Mouse (Mus musculus): ENCODE measurements around the gene a. TPM values are rescaled to one million over a fixed set of nuclear protein-coding genes. Genes with fewer than 3 reads are reported as not detected.
"Not testable (repeated sequence)": the region's sequence is repeated elsewhere in the genome, so short reads cannot be mapped to it uniquely, and the experiment has no call there.

Gene a
- polyA plus RNA-seq, 1 experiment from 2014 or later: 0.41 TPM

- H3K27me3 ChIP-seq (ENCODE audit: control insufficient read depth, insufficient read depth, low read length); H3K36me3 ChIP-seq (ENCODE audit: control insufficient read depth, insufficient read depth, low read length); H3K9ac ChIP-seq (ENCODE audit: low read length); H3K4me1 ChIP-seq (ENCODE audit: control insufficient read depth, insufficient read depth, low read length); H3K9me3 ChIP-seq (replicated peaks; ENCODE audit: control insufficient read depth, low read length); H3K4me3 ChIP-seq (replicated peaks; ENCODE audit: low read length); H3K27ac ChIP-seq (ENCODE audit: low read length); H3K4me2 ChIP-seq (ENCODE audit: low read depth, low read length); ATAC-seq (ENCODE audit: insufficient read depth, low FRiP score): not testable (repeated sequence)
- WGBS: 69% methylated on average over 14 of the region's 14 CpGs
Observed at GRCm38 (mm10) chr2:154969740-154970397, 178.7 kb downstream of the a start.

- no peak overlapping the region for H3K9ac ChIP-seq (ENCODE audit: low read length)
- H3K27ac ChIP-seq (ENCODE audit: low read length): peak overlapping the region; percentile 49
- H3K9me3 ChIP-seq (replicated peaks; ENCODE audit: control insufficient read depth, low read length): no peaks in the 10 kb centered on the region
- ATAC-seq (ENCODE audit: insufficient read depth, low FRiP score): peak; percentile 93
- H3K4me3 ChIP-seq (replicated peaks; ENCODE audit: low read length): no peak overlapping the region
- no peaks in the 10 kb centered on the region for H3K36me3 ChIP-seq (ENCODE audit: control insufficient read depth, insufficient read depth, low read length)
- no peaks in the 10 kb centered on the region for H3K27me3 ChIP-seq (ENCODE audit: control insufficient read depth, insufficient read depth, low read length)
- H3K4me2 ChIP-seq (ENCODE audit: low read depth, low read length): peak overlapping the region; percentile 34; the same call in 1 of the 2 replicates
- peaks cover 10% of the 10 kb centered on the region for H3K4me1 ChIP-seq (ENCODE audit: control insufficient read depth, insufficient read depth, low read length)
- 23% methylated on average over 18 of the region's 18 CpGs for WGBS
Observed at GRCm38 (mm10) chr2:154971919-154972692, 180.9 kb downstream of the a start.

GRCm38 (mm10) chr2:154972981-154973380, 181.8 kb downstream of the a start:
- Histone ChIP-seq H3K4me2 (ENCODE audit: low read depth, low read length) (no peak overlapping the region), H3K36me3 (ENCODE audit: control insufficient read depth, insufficient read depth, low read length) (no peaks in the 10 kb centered on the region), H3K9me3 (replicated peaks; ENCODE audit: control insufficient read depth, low read length) (no peaks in the 10 kb centered on the region), H3K27me3 (ENCODE audit: control insufficient read depth, insufficient read depth, low read length) (no peaks in the 10 kb centered on the region), H3K4me1 (ENCODE audit: control insufficient read depth, insufficient read depth, low read length) (peaks cover 10% of the 10 kb centered on the region), H3K27ac (ENCODE audit: low read length) (no peak overlapping the region), H3K4me3 (replicated peaks; ENCODE audit: low read length) (no peak overlapping the region), H3K9ac (ENCODE audit: low read length) (no peak overlapping the region)
- no peak for ATAC-seq (ENCODE audit: insufficient read depth, low FRiP score)
- 58% methylated on average over 5 of the region's 5 CpGs for WGBS

GRCm38 (mm10) chr2:154986609-154987008, 195.4 kb downstream of the a start:
- Histone ChIP-seq H3K4me3 (replicated peaks; ENCODE audit: low read length) (no peak overlapping the region), H3K9ac (ENCODE audit: low read length) (no peak overlapping the region), H3K36me3 (ENCODE audit: control insufficient read depth, insufficient read depth, low read length) (no peaks in the 10 kb centered on the region), H3K4me1 (ENCODE audit: control insufficient read depth, insufficient read depth, low read length) (no peaks in the 10 kb centered on the region), H3K4me2 (ENCODE audit: low read depth, low read length) (no peak overlapping the region), H3K27ac (ENCODE audit: low read length) (no peak overlapping the region), H3K27me3 (ENCODE audit: control insufficient read depth, insufficient read depth, low read length) (no peaks in the 10 kb centered on the region), H3K9me3 (replicated peaks; ENCODE audit: control insufficient read depth, low read length) (no peaks in the 10 kb centered on the region)
- ATAC-seq (ENCODE audit: insufficient read depth, low FRiP score): no peak
- WGBS: 74% methylated on average over 1 of the region's 1 CpGs

GRCm38 (mm10) chr2:154991411-154991810, 200.2 kb downstream of the a start:
- 73% methylated on average over 8 of the region's 8 CpGs for WGBS
- Histone ChIP-seq H3K36me3 (ENCODE audit: control insufficient read depth, insufficient read depth, low read length) (no peaks in the 10 kb centered on the region), H3K27me3 (ENCODE audit: control insufficient read depth, insufficient read depth, low read length) (no peaks in the 10 kb centered on the region), H3K9ac (ENCODE audit: low read length) (no peak overlapping the region), H3K27ac (ENCODE audit: low read length) (no peak overlapping the region), H3K4me1 (ENCODE audit: control insufficient read depth, insufficient read depth, low read length) (no peaks in the 10 kb centered on the region), H3K4me2 (ENCODE audit: low read depth, low read length) (no peak overlapping the region), H3K9me3 (replicated peaks; ENCODE audit: control insufficient read depth, low read length) (no peaks in the 10 kb centered on the region), H3K4me3 (replicated peaks; ENCODE audit: low read length) (no peak overlapping the region)
- no peak for ATAC-seq (ENCODE audit: insufficient read depth, low FRiP score)

GRCm38 (mm10) chr2:154992083-154992482, 200.9 kb downstream of the a start:
- no peak for ATAC-seq (ENCODE audit: insufficient read depth, low FRiP score)
- Histone ChIP-seq H3K9me3 (replicated peaks; ENCODE audit: control insufficient read depth, low read length) (no peaks in the 10 kb centered on the region), H3K36me3 (ENCODE audit: control insufficient read depth, insufficient read depth, low read length) (no peaks in the 10 kb centered on the region), H3K4me1 (ENCODE audit: control insufficient read depth, insufficient read depth, low read length) (no peaks in the 10 kb centered on the region), H3K27me3 (ENCODE audit: control insufficient read depth, insufficient read depth, low read length) (no peaks in the 10 kb centered on the region), H3K4me3 (replicated peaks; ENCODE audit: low read length) (no peak overlapping the region), H3K4me2 (ENCODE audit: low read depth, low read length) (no peak overlapping the region), H3K9ac (ENCODE audit: low read length) (no peak overlapping the region), H3K27ac (ENCODE audit: low read length) (no peak overlapping the region)
- WGBS: 74% methylated on average over 5 of the region's 5 CpGs

GRCm38 (mm10) chr2:155005491-155005890, 214.3 kb downstream of the a start:
- no peak overlapping the region for H3K27ac ChIP-seq (ENCODE audit: low read length)
- WGBS: 86% methylated on average over 11 of the region's 11 CpGs
- no peaks in the 10 kb centered on the region for H3K4me1 ChIP-seq (ENCODE audit: control insufficient read depth, insufficient read depth, low read length)
- H3K4me3 ChIP-seq (replicated peaks; ENCODE audit: low read length): no peak overlapping the region
- no peaks in the 10 kb centered on the region for H3K27me3 ChIP-seq (ENCODE audit: control insufficient read depth, insufficient read depth, low read length)
- no peak overlapping the region for H3K4me2 ChIP-seq (ENCODE audit: low read depth, low read length)
- H3K36me3 ChIP-seq (ENCODE audit: control insufficient read depth, insufficient read depth, low read length): no peaks in the 10 kb centered on the region
- H3K9me3 ChIP-seq (replicated peaks; ENCODE audit: control insufficient read depth, low read length): no peaks in the 10 kb centered on the region
- ATAC-seq (ENCODE audit: insufficient read depth, low FRiP score): no peak
- H3K9ac ChIP-seq (ENCODE audit: low read length): no peak overlapping the region

GRCm38 (mm10) chr2:155011086-155011656, 220.0 kb downstream of the a start:
- Histone ChIP-seq H3K4me2 (ENCODE audit: low read depth, low read length) (no peak overlapping the region), H3K4me3 (replicated peaks; ENCODE audit: low read length) (no peak overlapping the region), H3K27ac (ENCODE audit: low read length) (no peak overlapping the region), H3K36me3 (ENCODE audit: control insufficient read depth, insufficient read depth, low read length) (no peaks in the 10 kb centered on the region), H3K9ac (ENCODE audit: low read length) (no peak overlapping the region), H3K4me1 (ENCODE audit: control insufficient read depth, insufficient read depth, low read length) (0 out of 2 replicates have a peak, but pooled peaks cover 3% of the 10 kb centered on the region), H3K9me3 (replicated peaks; ENCODE audit: control insufficient read depth, low read length) (no peaks in the 10 kb centered on the region), H3K27me3 (ENCODE audit: control insufficient read depth, insufficient read depth, low read length) (no peaks in the 10 kb centered on the region)
- 26% methylated on average over 3 of the region's 3 CpGs for WGBS
- ATAC-seq (ENCODE audit: insufficient read depth, low FRiP score): no peak

- Histone ChIP-seq H3K9me3 (replicated peaks; ENCODE audit: control insufficient read depth, low read length) (no peaks in the 10 kb centered on the region), H3K4me3 (replicated peaks; ENCODE audit: low read length) (no peak overlapping the region), H3K9ac (ENCODE audit: low read length) (no peak overlapping the region), H3K27ac (ENCODE audit: low read length) (no peak overlapping the region), H3K36me3 (ENCODE audit: control insufficient read depth, insufficient read depth, low read length) (no peaks in the 10 kb centered on the region), H3K4me1 (ENCODE audit: control insufficient read depth, insufficient read depth, low read length) (0 out of 2 replicates have a peak, but pooled peaks cover 3% of the 10 kb centered on the region), H3K4me2 (ENCODE audit: low read depth, low read length) (no peak overlapping the region), H3K27me3 (ENCODE audit: control insufficient read depth, insufficient read depth, low read length) (no peaks in the 10 kb centered on the region)
- WGBS: 91% methylated on average over 6 of the region's 6 CpGs
- ATAC-seq (ENCODE audit: insufficient read depth, low FRiP score): no peak
Observed at GRCm38 (mm10) chr2:155012991-155013390, 221.8 kb downstream of the a start.

Measured in stomach, embryonic 16.5 days (tissue).